Mouse (Mus musculus) lung, postnatal 14 days (tissue): Measurements from ENCODE around the gene Ssrp1.

ENCODE experiments used
- DNase-seq: peaks from one replicate; pipeline ENCODE4 v3.0.0; 2021

The Ssrp1 gene

GRCm38 (mm10) chr2:85088716-85089646 lies 51.9 kb downstream of the Ssrp1 start:
- peak; percentile 90 for DNase-seq

DNA sequence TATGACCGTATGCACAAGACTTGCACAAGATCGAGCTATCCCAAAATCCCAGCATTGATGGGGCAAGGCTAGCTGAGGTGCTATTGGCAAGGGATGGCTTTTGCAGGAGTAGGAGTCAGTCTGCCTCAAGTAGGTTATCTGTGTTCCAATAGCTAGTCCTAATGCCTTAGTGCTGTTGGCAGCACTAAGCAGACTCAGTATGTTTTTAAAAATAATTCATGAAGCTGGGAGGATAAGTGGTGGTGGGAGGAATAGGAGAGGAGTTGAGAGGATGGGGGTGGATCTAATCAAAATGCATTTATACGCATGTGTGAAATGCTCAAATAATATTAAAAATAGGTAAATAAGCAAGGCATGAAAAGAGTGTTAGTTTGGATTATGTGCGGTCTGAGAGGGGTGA lies 54.3 kb downstream of the Ssrp1 start:
- no peak for DNase-seq

DNA sequence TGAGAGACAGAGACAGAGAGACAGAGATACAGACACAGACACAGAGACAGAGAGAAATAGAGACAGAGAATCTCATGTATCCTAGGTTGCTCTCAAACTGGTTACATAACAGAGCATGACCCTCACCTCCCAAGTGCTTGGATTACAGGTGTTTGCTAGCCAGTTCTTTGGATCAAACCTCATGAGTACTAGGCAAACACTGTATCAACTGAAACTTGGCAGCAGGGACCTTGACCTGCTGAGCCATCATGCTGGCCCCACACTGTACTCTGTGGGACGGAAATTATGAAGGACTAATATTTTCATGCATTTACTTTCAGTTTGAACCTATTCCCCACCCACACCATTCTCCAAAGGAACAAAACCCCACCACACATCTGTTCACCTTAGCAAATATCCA lies 56.3 kb downstream of the Ssrp1 start:
- DNase-seq, result no peak

DNA sequence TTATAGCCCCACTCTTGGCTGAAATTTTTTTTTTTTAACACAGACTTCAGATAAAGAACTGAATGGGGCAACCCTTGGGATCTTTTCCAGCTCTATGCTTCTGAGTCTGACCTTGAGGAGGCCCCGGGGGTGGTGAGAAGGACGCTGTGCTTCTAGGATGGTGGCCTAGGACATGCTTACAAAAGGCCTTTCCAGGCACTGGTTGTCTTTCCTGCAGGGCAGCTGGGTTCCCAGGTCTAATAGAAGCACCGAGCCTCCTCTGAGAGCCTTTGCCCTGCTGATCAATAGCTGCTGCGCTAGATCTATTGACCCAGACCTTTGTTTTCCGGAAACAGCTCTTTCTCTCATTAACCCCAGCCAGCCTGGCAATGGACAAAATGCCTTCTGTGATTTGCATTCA lies 58.9 kb downstream of the Ssrp1 start:
- DNase-seq, result no peak
